Mouse (Mus musculus): ENCODE measurements around the gene Eif3d. TPM values are rescaled to one million over a fixed set of nuclear protein-coding genes. Genes with fewer than 3 reads are reported as not detected.

Eif3d gene
- 157 to 171 TPM (median 161 TPM) in 4 replicates for total RNA-seq (2023; ENCODE audit: inconsistent age)

DNA sequence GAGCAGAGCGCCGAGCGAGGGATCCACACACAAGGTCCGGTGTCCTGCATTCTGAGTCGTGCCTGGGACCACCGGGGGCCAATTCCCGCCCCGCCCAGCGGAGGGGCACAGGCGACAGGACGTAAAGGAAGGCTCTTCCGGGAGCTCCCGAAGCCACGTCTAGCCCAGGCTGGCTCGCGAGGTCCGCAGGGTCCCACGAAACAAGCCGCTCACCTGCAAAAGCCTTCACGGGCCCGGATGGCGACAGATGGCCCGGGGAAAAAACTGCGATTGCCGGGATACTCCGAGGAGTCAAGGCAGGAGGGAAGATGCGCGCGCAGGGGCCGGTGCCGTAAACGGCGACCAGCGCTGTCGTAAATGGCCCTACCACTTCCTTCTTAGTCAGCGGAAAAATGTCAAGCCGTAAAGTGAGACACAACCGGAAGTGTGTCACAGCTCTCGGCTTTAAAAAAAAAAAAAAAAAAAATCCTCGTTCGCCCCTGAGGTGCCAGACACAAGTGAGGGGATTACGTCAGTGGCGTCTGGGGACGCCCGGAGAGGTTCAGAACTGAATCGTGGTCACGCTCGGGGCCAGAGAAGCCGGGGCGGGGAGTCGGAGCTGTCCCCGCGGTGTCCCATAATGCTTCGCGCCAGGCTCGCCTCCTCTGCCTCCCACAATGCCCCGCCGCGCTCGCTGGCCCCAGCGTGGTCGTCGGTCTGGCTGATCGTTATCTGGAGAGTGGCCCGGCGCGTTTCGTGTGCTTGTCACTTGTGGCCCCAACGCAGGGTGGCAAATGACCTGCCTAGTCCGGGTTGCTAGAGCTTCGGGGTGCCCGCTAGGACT, at the start of gene Eif3d:
TSS of gene Eif3d (minus strand) at position 344 of the 823 bp plus-strand sequence.

DNA sequence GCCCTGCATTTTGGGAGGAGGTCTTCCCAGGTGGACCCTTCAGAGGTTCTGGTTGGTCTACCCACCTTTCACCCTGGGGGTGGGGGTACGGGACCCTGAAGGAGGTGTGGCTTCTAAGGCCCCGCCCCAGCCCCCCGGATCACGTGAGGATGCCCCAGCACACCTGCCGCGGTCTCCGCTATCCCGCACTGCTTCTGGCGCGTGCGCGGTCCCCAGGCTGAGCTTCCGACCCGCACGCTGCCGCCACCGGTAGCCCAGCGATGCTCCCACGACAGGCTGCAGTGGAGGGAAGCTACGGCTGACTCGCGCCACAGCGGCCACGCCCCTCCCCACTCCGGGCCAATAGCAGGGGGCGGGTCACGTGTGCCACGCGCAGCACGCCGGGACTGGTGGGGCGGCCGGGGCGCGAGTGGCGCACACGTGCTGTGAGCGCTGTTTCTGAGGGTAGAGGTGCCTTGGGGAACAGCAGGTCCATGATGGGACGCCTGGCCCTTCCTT, 14.2 kb downstream of the Eif3d start, which contains the start of gene Foxred2:
TSS of gene Foxred2 (minus strand) at position 319 of the 498 bp plus-strand sequence.

DNA sequence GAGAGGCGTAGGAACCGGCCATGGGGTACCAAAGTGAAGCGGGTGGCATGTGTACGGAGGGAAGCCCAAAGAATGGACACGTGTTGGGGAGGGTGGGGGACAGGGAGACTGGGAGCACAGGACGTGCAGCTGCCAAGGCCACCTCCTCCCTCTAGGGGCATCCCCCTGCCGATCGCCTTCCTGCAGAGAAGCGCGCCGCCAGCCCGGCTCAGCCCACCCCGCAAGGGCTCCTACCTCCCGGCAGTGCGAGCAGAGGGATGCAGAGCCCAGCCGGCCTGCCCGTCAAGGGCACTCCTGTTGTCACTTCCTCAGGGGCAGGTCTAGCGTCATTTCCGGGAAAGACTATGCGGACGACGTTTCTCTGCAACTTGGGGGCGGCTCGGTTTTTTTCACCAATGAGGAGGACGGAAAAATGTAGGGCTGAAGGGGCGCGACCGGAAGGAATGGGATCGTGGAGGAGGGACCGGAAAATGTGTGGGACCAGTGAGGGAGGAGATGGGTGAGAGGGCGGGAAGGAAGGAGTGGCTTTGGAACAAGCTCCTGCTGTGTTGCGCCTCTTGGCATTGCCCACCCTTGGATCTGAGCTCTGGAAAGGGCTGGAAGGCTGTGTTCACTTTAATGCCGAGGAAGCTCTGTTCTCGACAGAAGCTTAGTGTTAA, 41.8 kb downstream of the Eif3d start, which contains the start of gene Txn2:
TSS of gene Txn2 (minus strand) at position 334 of the 659 bp plus-strand sequence.

Other genes starting within 250 kb of the Eif3d start
- gene Apol9b, start 241.8 kb downstream of the Eif3d start, total RNA-seq (2023; ENCODE audit: inconsistent age), result not detected in 4 replicates
- 7.2 to 17.5 TPM (median 12.8 TPM) in 4 replicates for gene Apol8, start 213.8 kb downstream of the Eif3d start, total RNA-seq (2023; ENCODE audit: inconsistent age)
- gene Myh9, start 128.6 kb downstream of the Eif3d start, total RNA-seq (2023; ENCODE audit: inconsistent age), result 808 to 852 TPM (median 811 TPM) in 4 replicates
- gene Txn2, start 41.8 kb downstream of the Eif3d start, total RNA-seq (2023; ENCODE audit: inconsistent age), result 77.4 to 94.7 TPM (median 83.7 TPM) in 4 replicates
- 8.8 to 10.2 TPM (median 9.5 TPM) in 4 replicates for gene Foxred2, start 14.1 kb downstream of the Eif3d start, total RNA-seq (2023; ENCODE audit: inconsistent age)
- not detected in 4 replicates for gene Cacng2, start 149.2 kb upstream of the Eif3d start, total RNA-seq (2023; ENCODE audit: inconsistent age)
- gene Ift27, start 203.3 kb upstream of the Eif3d start, total RNA-seq (2023; ENCODE audit: inconsistent age), result 38.3 to 40.6 TPM (median 39.6 TPM) in 4 replicates
- not detected in 4 replicates for gene Pvalb, start 235.6 kb upstream of the Eif3d start, total RNA-seq (2023; ENCODE audit: inconsistent age)

Measured in B cell, adult (primary cell).